Mouse (Mus musculus) ES-Bruce4 (cell line): ENCODE measurements around the gene Col8a2.

ENCODE experiments used
- CTCF ChIP-seq: IDR thresholded peaks from one replicate; pipeline ENCODE4 v1.8.1; 2011; ENCODE audit warnings: low read depth, low read length
- EP300 ChIP-seq: IDR thresholded peaks from 2 replicates; pipeline ENCODE4 v1.6.1; 2011; ENCODE audit warnings: low read depth, low read length; ENCODE audit not compliant: insufficient read depth
- POLR2A ChIP-seq: IDR thresholded peaks from one replicate; pipeline ENCODE4 v1.8.1; 2011; ENCODE audit warnings: low read length; ENCODE audit not compliant: insufficient read depth

- no peak for TF ChIP-seq CTCF
- TF ChIP-seq POLR2A: no peak
- no peak for TF ChIP-seq EP300
These were observed 25.1 kb downstream of the Col8a2 start for GRCm38 (mm10) chr4:126311566-126312200.
